Mouse (Mus musculus) large intestine, adult 2 months (tissue): ENCODE measurements around the gene Ptms. TPM values are rescaled to one million over a fixed set of nuclear protein-coding genes. Genes with fewer than 3 reads are reported as not detected.

Experiments used
- DNase-seq: peaks from one replicate; pipeline ENCODE4 v3.0.0-alpha.2; 2012; ENCODE audit warnings: low read depth, low spot score
- WGBS: fragments of 180-500 bp; shearing (Covaris S2); methylation state at CpG from one replicate; pipeline ENCODE4 v1.1.7; 2018; 5-methylcytosine and 5-hydroxymethylcytosine counted together
- polyA plus RNA-seq: library from polyadenylated mRNA; depleted of rRNA; stranded (reverse); fragments of >200 nt; gene quantifications from 2 replicates; pipeline ENCODE4 v1.2.3, GENCODE M21; 2012; rRNA removed

Gene Ptms
- 658 and 1,077 TPM in 2 replicates for polyA plus RNA-seq

GRCm38 (mm10) chr6:124919695-124920317, at the start of gene Ptms:
Gene Ptms, minus strand, starts transcription at chr6:124920103.
- WGBS = 4% methylated on average over 13 of the region's 13 CpGs
- no peak for DNase-seq

- DNase-seq = no peak
- WGBS = 44% methylated on average over 4 of the region's 4 CpGs
These were observed 47.9 kb upstream of the Ptms start for GRCm38 (mm10) chr6:124967766-124968165.

- 94% methylated on average over 7 of the region's 7 CpGs for WGBS
- no peak for DNase-seq
These were observed 46.7 kb upstream of the Ptms start for GRCm38 (mm10) chr6:124966466-124967118.

GRCm38 (mm10) chr6:124965747-124966146, 45.8 kb upstream of the Ptms start:
- DNase-seq = no peak
- 6% methylated on average over 15 of the region's 15 CpGs for WGBS

GRCm38 (mm10) chr6:124965088-124965719, 45.3 kb upstream of the Ptms start, which contains the start of gene Cops7a:
Gene Cops7a, minus strand, starts transcription at chr6:124965538.
- under 1% methylated on average over 68 of the region's 68 CpGs for WGBS
- DNase-seq = peak; percentile 82

- no peak for DNase-seq
- 15% methylated on average over 16 of the region's 16 CpGs for WGBS
These were observed 44.7 kb upstream of the Ptms start for GRCm38 (mm10) chr6:124964638-124965037.

- no peak for DNase-seq
- 85% methylated on average over 12 of the region's 12 CpGs for WGBS
These were observed 41.1 kb upstream of the Ptms start for GRCm38 (mm10) chr6:124961021-124961420.

- DNase-seq = no peak
- WGBS = 40% methylated on average over 13 of the region's 13 CpGs
These were observed 40.1 kb upstream of the Ptms start for GRCm38 (mm10) chr6:124959960-124960359.

GRCm38 (mm10) chr6:124958127-124958526, 38.2 kb upstream of the Ptms start:
- no peak for DNase-seq
- WGBS = 76% methylated on average over 3 of the region's 3 CpGs

GRCm38 (mm10) chr6:124955212-124955611, 35.3 kb upstream of the Ptms start:
- DNase-seq = no peak

GRCm38 (mm10) chr6:124953991-124954715, 34.2 kb upstream of the Ptms start:
- 90% methylated on average over 2 of the region's 2 CpGs for WGBS

More at GRCm38 (mm10) chr6:124955212-124955611, 35.3 kb upstream of the Ptms start:
- 98% methylated on average over 4 of the region's 4 CpGs for WGBS

GRCm38 (mm10) chr6:124943526-124943925, 23.6 kb upstream of the Ptms start:
- 81% methylated on average over 3 of the region's 3 CpGs for WGBS
- no peak for DNase-seq

More at GRCm38 (mm10) chr6:124953991-124954715, 34.2 kb upstream of the Ptms start:
- no peak for DNase-seq

- 30% methylated on average over 1 of the region's 1 CpGs for WGBS
- DNase-seq = no peak
These were observed 21.8 kb upstream of the Ptms start for GRCm38 (mm10) chr6:124941679-124942078.

- DNase-seq = no peak
- 86% methylated on average over 7 of the region's 7 CpGs for WGBS
These were observed 18.7 kb upstream of the Ptms start for GRCm38 (mm10) chr6:124938554-124938953.

GRCm38 (mm10) chr6:124937493-124937892, 17.6 kb upstream of the Ptms start:
- no peak for DNase-seq
- 58% methylated on average over 2 of the region's 2 CpGs for WGBS

GRCm38 (mm10) chr6:124936681-124937080, 16.8 kb upstream of the Ptms start:
- DNase-seq = no peak
- 58% methylated on average over 1 of the region's 1 CpGs for WGBS

GRCm38 (mm10) chr6:124934670-124935069, 14.8 kb upstream of the Ptms start:
- DNase-seq = no peak
- 88% methylated on average over 7 of the region's 7 CpGs for WGBS

- DNase-seq = no peak
- 88% methylated on average over 3 of the region's 3 CpGs for WGBS
These were observed 13.2 kb upstream of the Ptms start for GRCm38 (mm10) chr6:124933127-124933526.

- no peak for DNase-seq
- WGBS = 48% methylated on average over 12 of the region's 12 CpGs
These were observed 12.4 kb upstream of the Ptms start for GRCm38 (mm10) chr6:124932314-124932695.
